Mouse (Mus musculus): ENCODE data around the gene Slc13a4. TPM values are rescaled to one million over a fixed set of nuclear protein-coding genes. Genes with fewer than 3 reads are reported as not detected.

Gene Slc13a4
- not detected for polyA plus RNA-seq (2017; shearing (Covaris generic))

DNA sequence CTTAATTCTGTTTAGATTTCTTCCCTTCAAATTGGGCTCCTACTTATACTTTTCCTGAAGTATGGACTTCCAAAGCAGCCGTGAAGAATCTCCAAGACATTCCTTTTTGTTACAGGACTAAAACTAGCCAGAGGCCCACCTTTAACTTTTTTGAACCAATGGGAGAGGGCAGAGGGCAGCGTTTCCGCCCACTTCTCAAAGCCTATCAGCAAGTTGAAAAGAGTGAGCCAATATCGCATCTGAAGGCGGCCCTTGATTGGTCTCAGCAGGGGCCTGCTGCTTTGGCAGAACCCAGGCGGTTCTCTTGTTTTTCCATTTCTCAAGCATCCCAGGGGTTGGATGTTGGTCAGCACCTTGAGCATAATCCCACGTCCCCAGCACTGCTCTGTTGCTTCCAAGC lies at the start of gene Slc13a4:
Gene Slc13a4 (minus strand): TSS at position 95 of the 400 bp plus-strand sequence.

GRCm38 (mm10) chr6:35326111-35326515 lies 18.2 kb upstream of the Slc13a4 start, which contains the start of gene Fam180a:
TSS of gene Fam180a (minus strand) at chr6:35326141.

Other genes starting within 250 kb of the Slc13a4 start
- 53.8 TPM for gene Cnot4, start 174.4 kb downstream of the Slc13a4 start, polyA plus RNA-seq (2017; shearing (Covaris generic))
- 31.0 TPM for gene Nup205, start 130.7 kb downstream of the Slc13a4 start, polyA plus RNA-seq (2017; shearing (Covaris generic))
- gene Fam180a, start 18.0 kb upstream of the Slc13a4 start, polyA plus RNA-seq (2017; shearing (Covaris generic)): not detected
- 91.7 TPM for gene Mtpn, start 231.8 kb upstream of the Slc13a4 start, polyA plus RNA-seq (2017; shearing (Covaris generic))